Comparison of ENCODE assay signal across 17 mouse cellular contexts in the genomic region with DNA sequence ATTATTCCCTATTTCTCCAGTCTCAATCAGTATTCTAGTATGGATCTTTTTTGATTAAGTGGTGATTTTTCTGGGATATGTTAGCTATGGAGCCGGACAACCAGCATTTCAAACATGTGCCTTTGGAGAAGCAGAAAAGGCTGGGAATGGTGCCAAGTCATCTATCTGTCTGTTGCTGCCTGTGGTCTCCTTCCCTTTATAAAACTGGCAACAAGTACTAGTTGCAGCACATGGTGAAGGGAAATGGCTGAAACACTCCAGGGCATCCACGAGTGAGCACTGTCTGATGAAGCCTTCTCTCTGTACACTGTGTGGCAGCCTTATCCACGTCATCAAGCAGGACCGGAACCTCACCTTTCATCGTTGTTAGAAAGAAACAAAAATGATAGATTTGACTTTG. TPM values are rescaled to one million over a fixed set of nuclear protein-coding genes. Genes with fewer than 3 reads are reported as not detected.
DNase-seq lines count a peak whose midpoint lies in the region; ATAC-seq lines count a peak whose summit lies in the region.
"Had no signal": no experiment of that assay in that cellular context is flagged by ENCODE, and none has a peak within 500 bp of the region (broad histone marks: within the 10 kb centered on the region; RNA-seq: fewer than 3 reads in every experiment).

No protein-coding gene starts in this region.

- no peaks in the 10 kb centered on the region for H3K36me3 ChIP-seq in embryonic facial prominence, embryonic 14.5 days (ENCODE audit: control insufficient read depth, insufficient read depth, low read length)
- H3K36me3 ChIP-seq in embryonic facial prominence, embryonic 10.5 days (replicated peaks): no peaks in the 10 kb centered on the region
- H3K36me3 ChIP-seq: midbrain, embryonic 10.5 days had no signal

- H3K9me3 ChIP-seq in embryonic facial prominence, embryonic 14.5 days (ENCODE audit: control insufficient read depth, low read length): no peaks in the 10 kb centered on the region
- no peaks in the 10 kb centered on the region for H3K9me3 ChIP-seq in embryonic facial prominence, embryonic 10.5 days
- H3K9me3 ChIP-seq: midbrain, embryonic 10.5 days had no signal

- H3K9ac ChIP-seq in embryonic facial prominence, embryonic 14.5 days (ENCODE audit: low read depth, low read length): no peak overlapping the region

- no peak overlapping the region for H3K4me3 ChIP-seq in embryonic facial prominence, embryonic 14.5 days (ENCODE audit: low read depth, low read length)
- H3K4me3 ChIP-seq in embryonic facial prominence, embryonic 10.5 days: no peak overlapping the region
- H3K4me3 ChIP-seq: layer of hippocampus, adult 2 months; midbrain, embryonic 10.5 days had no signal

- DNase-seq in embryonic facial prominence, embryonic 14.5 days (ENCODE audit: low spot score): peak; percentile 65
- no peak for DNase-seq in embryonic facial prominence, embryonic 10.5 days (ENCODE audit: low spot score)
- peak; percentile 19 to 50 for DNase-seq in layer of hippocampus, adult 18-20 months (ENCODE audit: low spot score in 2 of 2)
- no peak for DNase-seq in layer of hippocampus, adult 8-10 months (ENCODE audit: low spot score in 2 of 2)
- peak; percentile 16 for DNase-seq in right cerebral cortex, adult 18-20 months
- DNase-seq in right cerebral cortex, postnatal 36 days (ENCODE audit: low spot score in 2 of 2): no peak
- DNase-seq in adrenal gland, adult 18-20 months (ENCODE audit: low spot score in 2 of 2): no peak
- DNase-seq: adrenal gland, postnatal 14 days; B cell, adult 2 months; gastrocnemius, postnatal 36 days; kidney, adult 8-10 months; thymus, postnatal 25 days had no signal

- H3K4me1 ChIP-seq in embryonic facial prominence, embryonic 14.5 days (ENCODE audit: control insufficient read depth, insufficient read depth, low read length): no peaks in the 10 kb centered on the region
- H3K4me1 ChIP-seq in embryonic facial prominence, embryonic 10.5 days: peaks cover 4% of the 10 kb centered on the region; the same call in 1 of the 2 replicates

- no peak overlapping the region for H3K27ac ChIP-seq in embryonic facial prominence, embryonic 14.5 days (replicated peaks; ENCODE audit: low read depth, low read length)
- no peak overlapping the region for H3K27ac ChIP-seq in embryonic facial prominence, embryonic 10.5 days (replicated peaks)
- H3K27ac ChIP-seq: layer of hippocampus, adult 2 months; midbrain, embryonic 10.5 days; stomach, postnatal 0 days had no signal

- H3K4me2 ChIP-seq in embryonic facial prominence, embryonic 14.5 days (ENCODE audit: low read depth, low read length): no peak overlapping the region
- H3K4me2 ChIP-seq: heart, embryonic 11.5 days; liver, embryonic 11.5 days had no signal

- WGBS in embryonic facial prominence, embryonic 14.5 days: 56% methylated on average over 5 of the region's 5 CpGs
- 88% methylated on average over 5 of the region's 5 CpGs for WGBS in embryonic facial prominence, embryonic 10.5 days

- no peak for ATAC-seq in embryonic facial prominence, embryonic 14.5 days (ENCODE audit: low read depth)

- H3K27me3 ChIP-seq in embryonic facial prominence, embryonic 14.5 days (replicated peaks; ENCODE audit: control insufficient read depth, insufficient read depth, low read length): no peaks in the 10 kb centered on the region
- H3K27me3 ChIP-seq in embryonic facial prominence, embryonic 10.5 days (replicated peaks; ENCODE audit: low read depth, poor library complexity, severe bottlenecking): peaks cover 12% of the 10 kb centered on the region

RNA-seq across cellular contexts. Expression of a gene that starts 8.7 kb away (rescaled TPM):
- polyA plus RNA-seq in embryonic facial prominence, embryonic 14.5 days (2014; fragmentation: Nextera tagmentation; extraction: Ambion mirVana): 6.4 and 7.9 TPM in 2 replicates
- 2.9 and 3.8 TPM in 2 replicates for polyA plus RNA-seq in embryonic facial prominence, embryonic 10.5 days (2016; fragmentation: Nextera tagmentation; extraction: Ambion mirVana)
- 100 to 1,000 TPM; 179 to 185 TPM for total RNA-seq in layer of hippocampus, adult 18-20 months (2021)
- total RNA-seq in layer of hippocampus, adult 8-10 months (2022): 100 to 1,000 TPM; 150 to 169 (median 158) TPM
- total RNA-seq in adrenal gland, adult 18-20 months (2021): 10 to 100 TPM; 11.4 to 24.5 TPM

Comparison
In these comparisons a context has a peak if more than half of its experiments do, and no peak if none do; other contexts are left out.
1. DNase-seq: peak in embryonic facial prominence, embryonic 14.5 days (single experiment), layer of hippocampus, adult 18-20 months (2 of 2) and right cerebral cortex, adult 18-20 months (single experiment); none in embryonic facial prominence, embryonic 10.5 days (single experiment), layer of hippocampus, adult 8-10 months (0 of 2), right cerebral cortex, postnatal 36 days (0 of 2) and adrenal gland, adult 18-20 months (0 of 2).
2. RNA of a gene that starts 8.7 kb away (total RNA-seq): 179 to 185 TPM in layer of hippocampus, adult 18-20 months and 150 to 169 TPM in layer of hippocampus, adult 8-10 months; 11.4 to 24.5 TPM in adrenal gland, adult 18-20 months; every median in the first group is over 4 times any median in the second.